Mouse (Mus musculus): ENCODE results near the gene Mpdu1. TPM values are rescaled to one million over a fixed set of nuclear protein-coding genes. Genes with fewer than 3 reads are reported as not detected.
A peak's percentile ranks its signal among the peaks of the same experiment; 100 is the strongest.

Mpdu1 gene
- total and polyA plus RNA-seq, 3 experiments = 110 to 210 (median 210) TPM

DNA sequence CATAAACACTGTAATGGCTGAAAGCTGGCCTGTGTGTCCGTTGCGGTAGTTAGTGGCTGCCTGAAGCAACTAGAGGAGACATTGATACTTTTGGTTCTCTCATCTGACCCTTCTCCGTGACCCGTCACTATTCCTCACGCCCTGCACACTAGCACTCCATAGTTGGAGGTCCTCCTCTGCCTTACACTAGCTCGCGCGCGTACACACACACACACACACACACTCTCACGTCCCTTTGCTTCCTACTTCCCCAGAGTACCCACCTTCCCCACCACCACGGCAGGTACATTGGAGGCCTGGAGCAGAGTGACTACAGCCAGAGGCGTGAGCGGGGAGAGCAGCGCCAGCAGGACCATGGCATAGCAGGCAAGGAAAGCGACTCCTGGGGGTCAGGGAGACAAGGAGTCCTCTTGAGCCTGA is 5.0 kb downstream of the Mpdu1 start:
- Histone ChIP-seq H3K36me3 (replicated peaks in 1 of 2; ENCODE audit: control insufficient read depth in 1 of 2, insufficient read depth in 1 of 2, low read length in 1 of 2) (peaks cover 53 to 69% of the 10 kb centered on the region in 2 experiments), H3K4me3 (replicated peaks in 1 of 3; ENCODE audit: low read depth in 2 of 3, low read length in 2 of 3, poor library complexity in 1 of 3) (no peak overlapping the region), H3K79me2 (replicated peaks; ENCODE audit: control insufficient read depth, extremely low read depth, insufficient read depth, poor library complexity, severe bottlenecking) (peaks cover 21% of the 10 kb centered on the region), H3K9ac (ENCODE audit: insufficient read depth, low read depth) (no peak overlapping the region), H3K4me1 (ENCODE audit: control insufficient read depth in 1 of 2, insufficient read depth in 2 of 2) (peaks cover 0 to 78% of the 10 kb centered on the region in 2 experiments; a peak in 2 of 4 replicates), H3K4me2 (ENCODE audit: insufficient read depth, low read depth, poor library complexity, severe bottlenecking) (no peak overlapping the region), H3K9me3 (replicated peaks; ENCODE audit: low read length) (no peaks in the 10 kb centered on the region), H3K27me3 (replicated peaks) (no peaks in the 10 kb centered on the region), H3K27ac (ENCODE audit: insufficient read depth, low read depth) (no peak overlapping the region)
- dilution Hi-C loops (cut with MboI; ENCODE audit: extremely low pct_ligation_motif_present, extremely low pct_unique_long_range_greater_than_20kb, low sequenced_read_pairs) = no loop called here
- TF ChIP-seq ZKSCAN1 (IDR thresholded peaks at IDR 0.05; ENCODE audit: borderline replicate concordance, low read depth, low read length) = no peak
- no peak for TF ChIP-seq RAD21 (IDR thresholded peaks at IDR 0.05; ENCODE audit: low read depth, low read length)
- DNase-seq (ENCODE audit: extremely low read depth) = no peak
- in situ Hi-C loops (cut with MboI; ENCODE audit: low pct_ligation_motif_present, low pct_unique_long_range_greater_than_20kb, low sequenced_read_pairs) = no loop called here

DNA sequence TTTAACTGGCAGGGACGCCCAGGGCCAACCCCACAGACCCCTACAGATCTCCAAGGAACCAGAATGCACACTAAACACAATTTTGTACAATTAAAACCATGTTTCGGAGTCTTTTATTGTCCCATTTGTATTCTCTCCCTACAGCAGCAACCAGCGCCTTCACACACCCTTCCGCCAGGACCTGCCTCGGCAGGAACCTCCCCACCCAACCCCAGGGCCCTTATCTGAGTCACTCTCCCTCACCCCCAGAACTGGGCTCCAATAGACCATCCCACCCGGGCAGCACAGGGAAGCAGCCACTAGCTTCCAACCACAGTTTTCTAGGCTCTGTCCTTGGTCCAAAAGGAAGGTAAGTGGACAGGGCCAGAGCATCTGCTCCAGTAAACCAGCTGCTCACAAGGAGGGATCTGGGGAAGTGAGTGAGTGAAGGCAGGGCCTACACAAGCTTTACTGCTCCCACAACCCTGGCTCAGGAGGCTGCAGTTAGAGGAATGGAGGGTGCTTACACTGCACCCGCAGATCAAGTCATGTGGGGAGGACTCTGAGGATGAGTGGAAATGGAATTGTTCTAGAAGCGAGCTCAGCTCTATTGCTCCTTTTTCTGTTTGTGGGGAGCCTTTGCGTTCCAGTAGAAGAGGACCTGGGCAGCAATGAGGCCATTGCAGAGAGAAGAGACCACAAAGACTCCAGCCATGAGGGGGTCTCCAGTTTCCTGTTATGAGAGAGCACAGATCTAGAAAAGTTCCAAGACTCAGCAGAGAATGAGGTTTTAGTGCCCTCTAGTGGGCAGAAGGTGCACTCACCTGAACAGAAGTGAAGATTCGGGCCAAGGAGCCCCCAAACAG is 5.6 kb downstream of the Mpdu1 start:
- no peak overlapping the region for H3K4me3 ChIP-seq (replicated peaks in 1 of 3; ENCODE audit: low read depth in 2 of 3, low read length in 2 of 3, poor library complexity in 1 of 3)
- no peak overlapping the region for H3K27ac ChIP-seq (ENCODE audit: insufficient read depth, low read depth)
- no peaks in the 10 kb centered on the region for H3K27me3 ChIP-seq (replicated peaks)
- no peak overlapping the region for H3K4me2 ChIP-seq (ENCODE audit: insufficient read depth, low read depth, poor library complexity, severe bottlenecking)
- TF ChIP-seq JUND (conservative IDR thresholded peaks at IDR 0.05; ENCODE audit: low read depth, low read length) (0 out of 2 replicates have a peak, but pooled peaks have one; percentile 23), CTCF (conservative IDR thresholded peaks at IDR 0.05 in 1 of 2, IDR thresholded peaks at IDR 0.05 in 1 of 2; ENCODE audit: low read depth in 2 of 2, low read length in 2 of 2) (peak; percentile 91 to 97), POLR2A (IDR thresholded peaks at IDR 0.05; ENCODE audit: low read depth, low read length) (peak; percentile 30; the same call in 1 of the 2 replicates), PAX5 (IDR thresholded peaks at IDR 0.05; ENCODE audit: low read length) (no peak), KAT2A (IDR thresholded peaks at IDR 0.05; ENCODE audit: insufficient replicate concordance, low read length) (no peak), CHD2 (IDR thresholded peaks at IDR 0.05; ENCODE audit: low read length) (no peak), POLR2AphosphoS2 (IDR thresholded peaks at IDR 0.05; ENCODE audit: low read depth, low read length) (no peak), CHD1 (IDR thresholded peaks at IDR 0.05; ENCODE audit: low read depth, low read length) (no peak), ZC3H11A (IDR thresholded peaks at IDR 0.05; ENCODE audit: low read depth, low read length) (no peak), NELFE (IDR thresholded peaks at IDR 0.05; ENCODE audit: low read depth, low read length) (no peak), ZKSCAN1 (IDR thresholded peaks at IDR 0.05; ENCODE audit: borderline replicate concordance, low read depth, low read length) (no peak), RAD21 (IDR thresholded peaks at IDR 0.05; ENCODE audit: low read depth, low read length) (peak; percentile 81), GABPA (IDR thresholded peaks at IDR 0.05; ENCODE audit: insufficient replicate concordance, low read depth, low read length) (no peak), USF2 (conservative IDR thresholded peaks at IDR 0.05; ENCODE audit: low read depth, low read length) (no peak), NRF1 (IDR thresholded peaks at IDR 0.05; ENCODE audit: low read depth, low read length) (no peak), ZNF384 (IDR thresholded peaks at IDR 0.05; ENCODE audit: low read depth, low read length) (no peak), ELF1 (IDR thresholded peaks at IDR 0.05; ENCODE audit: low read depth, low read length) (no peak), TCF12 (IDR thresholded peaks at IDR 0.05; ENCODE audit: low read depth, low read length) (no peak), BHLHE40 (IDR thresholded peaks at IDR 0.05; ENCODE audit: low read depth, low read length) (no peak), ZMIZ1 (IDR thresholded peaks at IDR 0.05; ENCODE audit: low read depth, low read length) (no peak), SMC3 (IDR thresholded peaks at IDR 0.05; ENCODE audit: low read depth, low read length) (peak; percentile 65)
- no peaks in the 10 kb centered on the region for H3K9me3 ChIP-seq (replicated peaks; ENCODE audit: low read length)
- no peak overlapping the region for H3K9ac ChIP-seq (ENCODE audit: insufficient read depth, low read depth)
- H3K36me3 ChIP-seq (replicated peaks in 1 of 2; ENCODE audit: control insufficient read depth in 1 of 2, insufficient read depth in 1 of 2, low read length in 1 of 2) = peaks cover 59 to 75% of the 10 kb centered on the region in 2 experiments
- peaks cover 0 to 80% of the 10 kb centered on the region in 2 experiments; a peak in 2 of 4 replicates for H3K4me1 ChIP-seq (ENCODE audit: control insufficient read depth in 1 of 2, insufficient read depth in 2 of 2)
- peaks cover 21% of the 10 kb centered on the region for H3K79me2 ChIP-seq (replicated peaks; ENCODE audit: control insufficient read depth, extremely low read depth, insufficient read depth, poor library complexity, severe bottlenecking)
- in situ Hi-C loops (cut with MboI; ENCODE audit: low pct_ligation_motif_present, low pct_unique_long_range_greater_than_20kb, low sequenced_read_pairs) = no loop called here
- dilution Hi-C loops (cut with MboI; ENCODE audit: extremely low pct_ligation_motif_present, extremely low pct_unique_long_range_greater_than_20kb, low sequenced_read_pairs) = no loop called here
- peak; percentile 73 for DNase-seq (ENCODE audit: extremely low read depth)

All from CH12.LX (cell line).